ENCODE assay signal across 17 mouse cellular contexts in the genomic region with DNA sequence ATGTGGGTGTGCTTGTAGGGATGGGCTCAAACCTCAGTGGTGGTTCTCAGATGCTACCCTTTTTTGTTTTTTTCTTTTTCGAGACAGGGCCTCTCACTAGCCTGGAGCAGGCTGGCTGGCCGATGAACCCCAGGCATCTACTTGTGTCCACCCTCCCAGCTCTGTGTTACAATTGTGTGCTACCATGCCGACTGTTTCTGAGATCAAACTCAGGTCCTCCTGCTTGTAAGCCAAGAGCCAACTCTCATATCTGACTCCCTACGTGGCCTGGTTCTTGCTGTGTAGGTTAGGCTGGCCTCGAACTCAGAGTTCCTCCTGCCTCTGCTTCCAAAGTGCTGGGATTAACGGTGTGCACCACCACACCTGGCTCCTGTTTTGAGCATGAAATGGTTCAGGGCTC. TPM values are rescaled to one million over a fixed set of nuclear protein-coding genes. Genes with fewer than 3 reads are reported as not detected.
"Had no signal": no experiment of that assay in that cellular context is flagged by ENCODE, and none has a peak within 500 bp of the region (broad histone marks: within the 10 kb centered on the region; RNA-seq: fewer than 3 reads in every experiment).

No protein-coding gene starts in this region.

- H3K27me3 ChIP-seq: lung, embryonic 15.5 days; midbrain, embryonic 12.5 days; midbrain, embryonic 15.5 days; neural tube, embryonic 12.5 days; stomach, embryonic 15.5 days had no signal

- H3K4me2 ChIP-seq: lung, embryonic 15.5 days; midbrain, embryonic 12.5 days; midbrain, embryonic 15.5 days; neural tube, embryonic 12.5 days; stomach, embryonic 15.5 days had no signal

- H3K9me3 ChIP-seq: lung, embryonic 15.5 days; megakaryocyte, embryonic 14.5 days; midbrain, embryonic 12.5 days; midbrain, embryonic 15.5 days; neural tube, embryonic 12.5 days; stomach, embryonic 15.5 days had no signal

- ATAC-seq: lung, postnatal 0 days; midbrain, embryonic 15.5 days had no signal

- H3K9ac ChIP-seq: liver, embryonic 14.5 days; lung, embryonic 15.5 days; midbrain, embryonic 12.5 days; midbrain, embryonic 15.5 days; neural tube, embryonic 12.5 days; stomach, embryonic 15.5 days had no signal

- H3K4me3 ChIP-seq: lung, embryonic 15.5 days; megakaryocyte, embryonic 14.5 days; midbrain, embryonic 12.5 days; midbrain, embryonic 15.5 days; neural tube, embryonic 12.5 days; stomach, embryonic 15.5 days had no signal

- DNase-seq: lung, postnatal 14 days; right cerebral cortex, postnatal 14 days; thymus, adult 2 months; thymus, postnatal 14 days; thymus, postnatal 36 days had no signal

- H3K36me3 ChIP-seq: lung, embryonic 15.5 days; midbrain, embryonic 12.5 days; midbrain, embryonic 15.5 days; neural tube, embryonic 12.5 days; stomach, embryonic 15.5 days had no signal

- H3K4me1 ChIP-seq: midbrain, embryonic 12.5 days; midbrain, embryonic 15.5 days; neural tube, embryonic 12.5 days; stomach, embryonic 15.5 days had no signal

- H3K27ac ChIP-seq: liver, embryonic 14.5 days; lung, embryonic 15.5 days; macrophage; midbrain, embryonic 12.5 days; midbrain, embryonic 15.5 days; neural tube, embryonic 12.5 days; stomach, embryonic 15.5 days; stomach, postnatal 0 days had no signal

RNA-seq across cellular contexts. Expression of a gene that starts 16.0 kb away (rescaled TPM):
- polyA plus RNA-seq: testis, adult 2 months had no signal

RNA-seq across cellular contexts. Expression of a gene that starts 16.1 kb away (rescaled TPM):
- polyA plus RNA-seq: macrophage; midbrain, embryonic 12.5 days; neural tube, embryonic 12.5 days; neural tube, embryonic 14.5 days had no signal

RNA-seq across cellular contexts. Expression of a gene that starts 59.3 kb away (rescaled TPM):
- polyA plus RNA-seq: macrophage had no signal
